Mouse (Mus musculus) brain, adult 10 weeks (tissue): ENCODE data around the gene Trim16. TPM values are rescaled to one million over a fixed set of nuclear protein-coding genes. Genes with fewer than 3 reads are reported as not detected.

ENCODE experiments used
- polyA plus RNA-seq: library from polyadenylated mRNA; stranded (reverse); fragments of 350-450 nt; fragmentation: Illumina TruSeq; extraction: RNeasy Lipid Tissue Mini Kit (QIAGEN cat#74804); gene quantifications from one replicate; pipeline ENCODE4 v1.2.3, GENCODE M21; 2015; ENCODE audit warnings: low read depth, low replicate concordance

Gene Trim16
- 2.0 TPM for polyA plus RNA-seq

DNA sequence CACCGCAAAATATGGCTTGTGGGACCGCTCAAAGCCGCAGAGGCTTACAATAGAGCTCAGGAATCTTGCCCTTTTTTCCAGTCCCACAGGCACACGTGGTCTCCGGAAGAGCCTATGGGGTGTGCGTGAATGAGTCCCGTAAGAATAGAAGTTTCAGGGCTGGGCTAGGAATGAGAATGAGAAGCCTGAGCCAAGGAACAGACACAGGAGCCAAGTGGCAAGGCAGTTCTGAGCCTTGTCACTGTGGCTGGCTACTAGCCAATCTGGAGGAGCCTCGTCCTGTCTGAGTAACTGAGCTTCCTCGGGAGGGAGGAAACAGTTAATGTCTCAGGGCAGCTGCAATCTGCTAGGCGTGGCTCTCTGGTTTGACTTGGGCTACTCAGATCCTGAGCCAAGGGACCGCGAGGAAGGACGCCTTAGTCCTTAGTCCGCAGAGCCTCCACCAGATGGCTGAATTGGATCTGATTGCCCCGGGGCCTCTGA, at the start of gene Trim16:
Gene Trim16, plus strand, starts transcription at position 173 of the 483 bp plus-strand sequence.

DNA sequence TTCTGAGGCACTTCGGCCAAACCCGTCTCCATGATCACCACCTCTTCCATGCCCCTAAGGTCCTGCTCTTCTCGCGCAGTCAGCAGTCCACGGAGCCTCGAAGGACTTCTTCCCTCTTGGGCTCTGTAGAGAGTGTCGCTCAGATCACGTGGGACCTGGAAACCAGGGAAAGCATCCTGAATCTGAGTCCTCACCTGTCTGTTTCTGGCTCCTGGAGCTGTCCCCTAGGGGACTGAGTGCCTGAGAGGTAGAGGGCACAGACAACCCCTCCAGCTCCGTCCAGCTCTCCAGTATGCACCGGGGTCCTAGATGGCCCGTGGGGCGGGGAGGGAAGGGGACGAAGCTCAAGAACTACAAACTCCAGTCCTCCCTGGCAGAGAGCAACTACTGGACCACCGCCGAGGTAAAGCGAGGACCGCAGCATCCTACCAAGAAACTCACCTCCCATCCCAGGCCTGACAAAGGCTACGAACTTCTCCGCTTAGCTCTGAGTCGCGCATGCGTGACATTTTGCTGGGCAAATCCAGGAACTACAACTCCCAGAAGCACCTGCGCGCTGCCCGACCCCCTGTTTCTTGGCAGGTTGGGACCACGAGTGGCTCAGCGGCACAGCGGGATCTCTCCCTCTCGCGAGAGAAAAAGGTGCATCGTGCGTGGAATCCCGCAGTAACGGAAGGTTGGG, 31.0 kb upstream of the Trim16 start, which contains the start of gene Zfp286:
Gene Zfp286, minus strand, starts transcription at position 528 of the 682 bp plus-strand sequence.

DNA sequence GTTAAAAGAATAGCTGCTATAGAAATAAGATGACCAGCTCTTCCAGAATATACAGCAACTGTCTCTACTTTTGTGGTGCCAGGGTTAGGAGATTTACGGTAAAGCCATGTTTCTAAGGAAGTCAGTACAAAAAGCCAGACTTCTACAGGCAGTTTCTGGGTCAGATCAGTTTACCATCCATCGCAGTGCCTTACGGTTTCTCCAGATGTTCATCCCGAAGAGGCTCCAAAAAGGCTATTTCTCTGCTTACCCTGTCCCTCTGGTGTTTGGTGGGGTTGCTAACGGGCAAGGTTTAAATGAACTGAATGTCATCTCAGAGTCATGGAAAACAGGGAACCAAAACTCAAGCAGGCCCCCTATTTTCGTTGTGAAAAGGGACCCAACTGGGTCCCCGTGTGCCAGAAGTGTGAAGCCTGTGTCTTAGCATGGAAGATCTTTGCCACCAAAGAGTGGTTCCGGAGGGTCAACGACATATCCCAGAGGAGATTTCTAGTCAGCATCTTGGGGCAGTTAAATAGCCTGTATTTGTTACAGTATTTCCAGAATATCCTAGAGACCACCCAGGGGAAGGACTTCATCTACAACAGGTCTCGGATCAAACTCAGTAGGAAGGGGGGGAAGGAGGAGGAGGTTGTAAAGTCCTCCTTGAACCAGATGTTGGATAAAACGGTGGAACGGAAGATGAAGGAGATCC, 27.1 kb downstream of the Trim16 start, which contains the start of gene Fbxw10:
Gene Fbxw10, plus strand, starts transcription at position 109 of the 694 bp plus-strand sequence.

DNA sequence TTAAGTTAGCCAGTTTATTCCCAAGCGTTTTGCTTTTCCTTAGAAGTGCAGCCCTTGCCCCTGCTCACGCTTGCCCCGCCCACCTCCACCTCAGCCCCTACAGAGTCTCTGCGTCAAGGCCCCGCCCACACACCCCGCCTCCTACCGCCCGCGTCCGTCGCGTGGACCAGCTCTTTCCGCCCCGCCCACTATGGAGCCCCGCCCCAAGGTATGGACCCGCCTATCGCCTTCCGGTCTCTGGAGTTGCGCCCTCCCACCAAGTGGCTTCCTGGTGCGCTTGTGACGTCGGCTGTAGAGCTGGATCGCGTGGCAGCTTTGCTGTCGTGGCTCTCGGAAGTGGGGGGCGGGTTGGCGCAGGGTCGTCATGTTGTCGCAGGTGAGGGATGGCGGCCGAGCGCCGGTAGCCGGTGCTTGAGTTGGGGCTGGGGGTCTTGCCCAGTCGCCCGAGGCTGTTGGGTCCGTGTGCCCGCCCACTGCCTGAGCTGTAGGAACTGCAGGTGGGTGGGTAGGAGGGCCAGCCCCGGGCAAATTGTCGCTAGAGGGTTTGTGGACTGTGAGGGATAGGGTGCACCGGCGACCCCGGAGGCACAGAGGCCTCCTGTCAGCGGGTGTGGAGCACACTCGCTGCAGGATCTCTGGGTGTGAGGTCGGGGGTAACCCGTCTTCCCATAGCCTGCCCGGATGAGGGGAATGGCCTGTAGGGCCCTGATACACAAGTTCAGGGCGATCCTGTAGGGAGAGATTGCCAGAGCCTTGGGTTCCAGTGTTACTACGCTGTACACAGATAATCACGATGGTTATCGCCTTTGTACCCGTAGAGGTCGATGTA, 59.4 kb downstream of the Trim16 start, which contains the start of gene Tvp23b:
Gene Tvp23b, plus strand, starts transcription at position 236 of the 829 bp plus-strand sequence.

Other genes starting within 250 kb of the Trim16 start
- gene Trpv2, start 245.7 kb upstream of the Trim16 start, polyA plus RNA-seq: 16.7 TPM
- 18.1 TPM for gene Lrrc75a, start 171.7 kb upstream of the Trim16 start, polyA plus RNA-seq
- gene Mmgt2, start 171.6 kb upstream of the Trim16 start, polyA plus RNA-seq: 29.5 TPM
- gene Zfp287, start 88.3 kb upstream of the Trim16 start, polyA plus RNA-seq: 11.7 TPM
- gene Gm10428, start 67.1 kb upstream of the Trim16 start, polyA plus RNA-seq: not detected
- gene Zfp286, start 30.8 kb upstream of the Trim16 start, polyA plus RNA-seq: 22.7 TPM
- gene Fbxw10, start 26.8 kb downstream of the Trim16 start, polyA plus RNA-seq: 0.82 TPM
- gene Tvp23b, start 59.2 kb downstream of the Trim16 start, polyA plus RNA-seq: 45.8 TPM
- gene Cdrt4, start 131.0 kb downstream of the Trim16 start, polyA plus RNA-seq: not detected
- not detected for gene Tekt3, start 241.4 kb downstream of the Trim16 start, polyA plus RNA-seq